Mouse (Mus musculus) olfactory bulb, adult 2 months (tissue): ENCODE measurements around the gene Sectm1a.

Experiments used
- CTCF ChIP-seq: fragments of 200-500 bp; IDR thresholded peaks from 2 replicates; pipeline ENCODE4 v1.5.1; 2012; ENCODE audit warnings: low read depth, mild to moderate bottlenecking, low read length, moderate library complexity; ENCODE audit not compliant: insufficient read depth
- POLR2A ChIP-seq: fragments of 200-500 bp; IDR thresholded peaks from 2 replicates; pipeline ENCODE4 v1.6.1; 2012; ENCODE audit warnings: mild to moderate bottlenecking, low read depth, low read length, moderate library complexity; ENCODE audit not compliant: insufficient read depth

DNA sequence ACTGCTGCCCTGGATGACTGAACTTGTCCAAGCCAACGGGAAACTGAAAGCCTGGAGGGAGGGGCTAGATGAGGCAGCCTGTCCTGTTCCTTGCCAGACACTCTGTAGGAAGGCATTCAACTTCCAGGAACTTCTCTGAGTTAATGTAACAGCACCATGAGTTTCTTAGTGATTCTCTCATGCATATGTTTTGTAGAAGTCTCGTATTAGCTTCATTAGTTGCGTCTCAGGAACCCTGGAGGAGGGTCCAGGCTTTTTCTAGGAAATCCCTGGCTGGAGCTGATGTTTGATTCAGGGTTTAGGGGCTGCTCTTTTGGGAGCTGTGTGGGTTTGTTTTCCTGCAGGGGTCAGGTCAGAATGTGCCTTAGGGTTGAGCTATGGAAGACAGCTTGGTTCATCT, at the start of gene Sectm1a:
- TF ChIP-seq CTCF (no peak), POLR2A (no peak)
